Mouse (Mus musculus) cortical plate, adult 2 months (tissue): Measurements from ENCODE around the gene Nfib.

Experiments
- CTCF ChIP-seq: fragments of 200-500 bp; IDR thresholded peaks from 2 replicates; pipeline ENCODE4 v1.5.1; 2011; ENCODE audit warnings: mild to moderate bottlenecking, control low read depth, low read length; ENCODE audit not compliant: insufficient read depth; ENCODE audit errors: extremely low read depth
- POLR2A ChIP-seq: fragments of 200-500 bp; IDR thresholded peaks from 2 replicates; pipeline ENCODE4 v1.6.1; 2011; ENCODE audit warnings: mild to moderate bottlenecking, low read length, control low read depth; ENCODE audit not compliant: insufficient read depth; ENCODE audit errors: extremely low read depth

GRCm38 (mm10) chr4:82499725-82500577 is 205.6 kb downstream of the Nfib start:
- TF ChIP-seq CTCF (no peak), POLR2A (no peak)
